Mouse (Mus musculus): ENCODE data around the gene Pfdn6.
A peak's percentile ranks its signal among the peaks of the same experiment; 100 is the strongest.

The Pfdn6 gene

GRCm38 (mm10) chr17:33940206-33940805 lies at the start of gene Pfdn6, which contains the start of gene Wdr46:
Gene Pfdn6, minus strand, starts transcription at chr17:33940343.
Gene Wdr46, plus strand, starts transcription at chr17:33940660.
- peak; percentile 91 for DNase-seq

DNA sequence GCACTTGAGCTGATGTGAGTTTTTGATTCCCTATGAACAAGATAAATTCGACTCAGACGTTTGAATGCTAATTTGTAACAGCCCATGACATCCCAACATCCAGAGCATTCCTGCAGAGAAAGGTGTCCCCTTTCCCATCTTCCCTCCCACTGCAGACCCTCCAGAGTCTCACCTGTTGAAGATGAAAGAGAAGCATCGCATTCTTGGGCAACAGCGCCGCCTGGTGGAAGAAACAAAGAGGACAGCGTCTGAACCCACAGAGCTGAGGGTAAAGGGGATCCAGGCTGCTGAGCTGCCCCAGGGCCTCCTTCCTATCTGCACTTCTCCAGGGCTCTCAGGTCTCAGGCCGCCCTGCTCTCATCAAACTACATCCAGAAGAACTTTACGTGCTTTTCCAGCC lies 42.0 kb upstream of the Pfdn6 start:
- DNase-seq: peak; percentile 78

GRCm38 (mm10) chr17:33981192-33981909 lies 41.2 kb upstream of the Pfdn6 start:
- peak; percentile 93 for DNase-seq

- DNase-seq: no peak
Measured at GRCm38 (mm10) chr17:33980181-33981035, 40.3 kb upstream of the Pfdn6 start.

- DNase-seq: no peak
Measured at GRCm38 (mm10) chr17:33979512-33980050, 39.4 kb upstream of the Pfdn6 start.

- DNase-seq: peak; percentile 85
Measured at GRCm38 (mm10) chr17:33978631-33979031, 38.5 kb upstream of the Pfdn6 start.

DNA sequence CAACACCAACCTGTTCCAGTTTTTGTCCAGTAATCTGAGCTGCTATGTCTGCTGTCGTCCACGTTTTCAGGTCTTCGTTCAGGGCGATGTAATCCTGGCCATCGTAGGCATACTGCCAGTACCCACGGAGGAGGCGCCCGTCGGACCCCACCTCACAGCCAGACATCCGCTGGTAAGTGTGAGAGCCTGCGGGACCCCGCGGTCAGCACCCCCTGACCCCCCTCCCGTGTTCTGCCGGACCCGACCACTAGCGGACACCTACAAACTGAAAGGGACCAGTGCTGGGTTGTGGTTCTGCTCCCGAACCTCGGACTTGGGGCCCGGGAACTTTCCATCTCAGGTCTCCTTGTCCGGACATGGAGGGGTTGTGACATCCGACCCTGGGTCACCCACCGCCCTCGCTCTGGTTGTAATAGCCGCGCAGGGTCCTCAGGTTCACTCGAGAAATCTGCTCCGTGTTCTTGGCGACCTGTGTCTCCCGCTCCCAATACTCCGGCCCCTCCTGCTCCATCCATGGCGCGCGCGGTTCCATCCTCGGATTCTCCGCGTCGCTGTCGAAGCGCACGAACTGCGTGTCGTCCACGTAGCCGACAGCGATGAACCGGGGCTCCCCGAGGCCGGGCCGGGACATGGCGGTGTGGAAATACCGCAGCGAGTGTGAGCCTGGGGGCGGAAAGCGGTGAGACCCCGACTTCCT lies 37.9 kb upstream of the Pfdn6 start:
- DNase-seq: no peak

GRCm38 (mm10) chr17:33973572-33973971 lies 33.4 kb upstream of the Pfdn6 start:
- no peak for DNase-seq

GRCm38 (mm10) chr17:33972691-33973090 lies 32.5 kb upstream of the Pfdn6 start:
- peak; percentile 79 for DNase-seq

GRCm38 (mm10) chr17:33969394-33969793 lies 29.3 kb upstream of the Pfdn6 start:
- DNase-seq: no peak

DNA sequence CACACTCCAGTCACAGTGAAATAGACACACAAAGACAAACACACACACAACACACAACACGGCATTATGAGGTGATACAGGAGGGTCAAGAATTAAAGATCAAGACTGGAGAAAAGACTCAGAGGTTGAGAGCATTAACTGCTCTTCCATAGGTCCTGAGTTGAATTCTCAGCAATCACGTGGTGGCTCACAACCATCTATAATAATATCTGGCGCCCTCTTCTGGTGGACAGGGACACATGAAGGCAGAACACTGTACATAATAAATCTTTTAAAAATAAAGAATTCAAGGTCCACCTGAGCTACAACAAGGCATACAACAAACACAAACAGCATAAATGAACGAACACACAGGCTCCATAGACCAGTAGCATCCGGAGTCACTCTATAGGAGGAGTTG lies 28.8 kb upstream of the Pfdn6 start:
- DNase-seq: no peak

DNA sequence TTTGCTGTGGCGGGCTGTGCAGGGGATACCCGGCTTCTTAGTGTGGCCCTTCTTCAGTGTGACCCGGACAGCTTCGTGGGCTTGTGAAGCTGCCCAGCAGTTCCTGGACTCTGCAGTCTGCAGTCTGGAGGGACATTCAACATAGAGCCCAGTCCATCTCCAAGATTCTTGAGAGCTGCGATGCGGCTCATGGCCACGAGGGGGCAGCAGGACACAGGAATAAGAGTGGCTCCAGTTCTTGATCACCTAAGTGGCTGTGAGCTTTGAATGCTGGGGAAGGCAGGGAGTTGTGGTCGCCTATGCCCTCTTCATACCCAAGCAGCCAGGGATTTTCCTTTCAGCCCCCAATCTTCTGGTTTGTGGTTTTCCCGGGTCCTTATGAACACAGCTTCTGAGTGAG lies 28.3 kb upstream of the Pfdn6 start:
- peak; percentile 88 for DNase-seq

- no peak for DNase-seq
Measured at GRCm38 (mm10) chr17:33965846-33966550, 25.9 kb upstream of the Pfdn6 start.

DNA sequence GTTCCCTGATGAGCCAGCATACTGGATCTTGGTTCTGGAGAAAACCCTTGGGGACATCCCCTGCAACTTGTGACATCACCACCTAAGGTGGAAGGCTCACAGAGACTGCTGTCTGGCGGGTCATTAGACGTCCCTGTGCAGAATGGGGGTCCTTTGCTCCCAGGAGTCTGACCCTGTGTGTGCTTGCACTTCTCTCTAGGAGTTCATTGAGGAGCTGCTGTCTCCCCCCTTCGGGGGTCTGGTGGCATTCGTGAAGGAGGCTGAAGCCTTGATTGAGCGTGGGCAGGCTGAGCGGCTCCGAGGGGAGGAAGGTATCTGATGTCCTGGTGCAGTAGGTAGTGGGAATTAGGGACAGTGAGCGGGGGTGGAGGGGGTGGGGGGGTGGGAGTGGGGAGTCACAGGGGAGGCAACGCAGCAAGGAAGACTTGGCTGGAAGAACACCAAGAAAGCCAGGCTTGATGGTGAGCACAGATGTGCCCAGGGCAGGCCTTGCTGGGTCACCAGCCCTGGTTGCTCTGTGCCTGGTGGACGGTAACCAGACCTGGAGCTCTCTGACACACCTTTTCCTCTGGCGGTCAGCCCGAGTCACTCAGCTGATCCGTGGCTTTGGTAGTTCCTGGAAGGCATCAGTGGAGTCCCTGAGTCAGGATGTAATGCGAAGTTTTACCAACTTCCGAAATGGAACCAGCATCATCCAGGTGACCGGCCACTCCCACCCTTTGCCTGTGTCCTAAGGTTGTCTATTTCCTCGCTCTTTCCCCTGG lies 25.1 kb upstream of the Pfdn6 start:
- DNase-seq: no peak

DNA sequence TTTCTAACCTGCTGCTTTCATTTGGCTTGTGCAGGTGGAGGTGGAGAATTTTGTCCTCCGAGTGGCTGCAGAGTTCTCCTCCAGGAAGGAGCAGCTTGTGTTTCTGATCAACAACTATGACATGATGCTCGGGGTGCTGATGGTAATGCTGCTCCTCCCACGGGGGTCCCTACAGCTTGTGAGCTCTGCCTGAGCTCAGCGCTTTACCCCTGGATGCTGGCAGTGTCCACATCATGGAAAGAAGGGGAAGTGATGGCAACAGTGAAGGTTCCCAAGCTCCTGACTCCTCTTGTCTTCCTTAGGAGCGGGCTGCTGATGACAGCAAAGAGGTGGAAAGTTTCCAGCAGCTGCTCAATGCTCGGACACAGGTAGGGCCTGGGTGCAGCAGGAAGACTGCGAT lies 22.7 kb upstream of the Pfdn6 start:
- DNase-seq: no peak

- no peak for DNase-seq
Measured at GRCm38 (mm10) chr17:33959948-33960347, 19.8 kb upstream of the Pfdn6 start.

GRCm38 (mm10) chr17:33959135-33959534 lies 19.0 kb upstream of the Pfdn6 start:
- peak; percentile 29 for DNase-seq

DNA sequence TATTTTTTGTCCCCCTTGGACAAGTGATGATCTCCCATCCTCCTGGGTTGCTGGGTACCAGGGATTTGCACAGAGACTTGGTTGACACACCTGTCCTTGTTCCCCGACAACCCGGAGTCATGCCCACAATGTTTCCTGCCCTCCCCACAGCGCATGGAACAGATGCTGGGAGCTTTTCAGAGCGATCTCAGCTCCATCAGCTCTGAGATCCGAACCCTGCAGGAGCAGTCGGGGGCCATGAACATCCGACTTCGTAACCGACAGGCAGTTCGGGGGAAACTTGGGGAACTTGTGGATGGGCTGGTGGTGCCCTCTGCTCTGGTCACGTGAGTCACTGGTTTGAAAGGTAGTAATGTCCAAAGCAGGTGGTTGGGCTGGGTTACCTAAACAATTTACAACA lies 18.3 kb upstream of the Pfdn6 start:
- DNase-seq: no peak

DNA sequence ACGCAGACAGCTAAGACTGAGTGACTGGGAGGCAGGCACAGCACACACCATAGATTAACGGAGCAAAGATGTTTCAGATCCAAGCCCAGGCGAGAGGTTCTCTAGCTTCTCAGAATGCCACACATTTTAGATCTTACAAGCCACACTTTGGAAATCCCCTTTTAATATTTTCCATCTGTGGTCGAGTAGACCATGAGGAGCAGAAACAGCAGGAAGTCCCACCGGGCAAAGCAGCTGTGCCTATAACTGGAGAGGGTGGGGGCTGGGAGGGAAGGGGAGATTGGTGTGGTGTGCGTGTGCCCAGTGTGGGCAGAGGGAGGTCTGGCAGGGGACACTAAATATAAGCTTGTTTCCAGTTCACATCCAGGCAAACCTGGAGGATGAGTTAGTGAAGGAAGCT lies 17.4 kb upstream of the Pfdn6 start:
- DNase-seq: no peak

DNA sequence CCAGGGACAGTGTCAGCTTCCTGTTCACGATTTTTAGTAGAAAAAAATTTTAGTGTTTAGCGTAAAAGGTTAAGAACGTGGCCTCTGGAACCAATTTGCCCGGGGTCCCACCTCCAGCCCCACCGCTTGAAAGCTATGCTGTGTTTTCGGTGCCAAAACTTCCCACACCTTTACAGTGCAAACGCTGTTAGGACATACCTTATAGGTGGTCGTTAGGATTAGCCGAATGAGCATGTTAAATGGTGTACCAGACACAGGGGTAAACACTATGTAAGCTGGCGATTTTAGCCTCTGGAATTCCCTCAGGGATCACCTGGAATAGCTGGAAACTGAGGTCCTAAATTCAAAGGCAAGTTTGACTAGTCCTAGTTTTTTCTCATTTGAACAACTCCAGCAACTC lies 16.2 kb upstream of the Pfdn6 start:
- no peak for DNase-seq

- DNase-seq: peak; percentile 95
Measured at GRCm38 (mm10) chr17:33955555-33956214, 15.5 kb upstream of the Pfdn6 start, which contains the start of the genes Vps52 and Rps18. Gene Vps52, plus strand, starts transcription at chr17:33955812. Gene Rps18, minus strand, starts transcription at chr17:33956001.
